Mouse (Mus musculus) MEL (cell line): ENCODE measurements at regions not wholly inside any gene's neighbourhood (a gene's known extent, or its start where the extent isn't known, plus 50 kb on each side); places are given as distances from the start of the nearest gene placed in this dataset.

Experiments used
- DNase-seq: peaks from one replicate; pipeline ENCODE4 v3.0.0; 2011; ENCODE audit warnings: low read depth, low spot score
- H3K27ac ChIP-seq: 2 replicates; pipeline ENCODE4 v1.5.1; 2012; ENCODE audit warnings: low read depth, mild to moderate bottlenecking, control low read depth, low read length, moderate library complexity; ENCODE audit not compliant: control insufficient read depth
- H3K27me3 ChIP-seq, 2 experiments: fragments of 150-350 bp in 1 of 2; sonication (generic) in 1 of 2; 2 replicates each; pipeline ENCODE4 v1.6.1; 2012; ENCODE audit warnings: low read length in 2 of 2, mild to moderate bottlenecking in 2 of 2, improper control_type of control experiment in 1 of 2, moderate library complexity in 1 of 2; ENCODE audit not compliant: insufficient read depth in 2 of 2, control insufficient read depth in 1 of 2
- H3K36me3 ChIP-seq, 2 experiments: 2 replicates each; pipeline ENCODE4 v1.6.1; 2012 to 2014; ENCODE audit warnings: low read length in 2 of 2, improper control_type of control experiment in 1 of 2, inconsistent platforms in 1 of 2, mild to moderate bottlenecking in 1 of 2; ENCODE audit not compliant: insufficient read depth in 2 of 2, control insufficient read depth in 1 of 2
- H3K4me1 ChIP-seq, 2 experiments: fragments of 150-350 bp in 1 of 2; sonication (generic) in 1 of 2; 2 replicates each; pipeline ENCODE4 v1.6.1; 2012; ENCODE audit warnings: low read length in 2 of 2, improper control_type of control experiment in 1 of 2, mild to moderate bottlenecking in 1 of 2; ENCODE audit not compliant: insufficient read depth in 2 of 2, control insufficient read depth in 1 of 2
- H3K4me3 ChIP-seq, 2 experiments: fragments of 150-350 bp in 1 of 2; sonication (generic) in 1 of 2; 2 replicates each; pipeline ENCODE4 v1.5.1; 2012; ENCODE audit warnings: low read depth in 2 of 2, low read length in 2 of 2, mild to moderate bottlenecking in 2 of 2, moderate library complexity in 2 of 2, control low read depth in 1 of 2, improper control_type of control experiment in 1 of 2; ENCODE audit not compliant: control insufficient read depth in 1 of 2, insufficient read depth in 1 of 2
- H3K79me2 ChIP-seq: 2 replicates; pipeline ENCODE4 v1.6.1; 2012; ENCODE audit warnings: mild to moderate bottlenecking, low read length, moderate library complexity; ENCODE audit not compliant: control insufficient read depth, poor library complexity, insufficient read depth
- H3K9ac ChIP-seq: 2 replicates; pipeline ENCODE4 v1.6.1; 2012; ENCODE audit warnings: low read depth, mild to moderate bottlenecking, control low read depth, low read length, moderate library complexity; ENCODE audit not compliant: control insufficient read depth, poor library complexity, severe bottlenecking
- H3K9me3 ChIP-seq: fragments of 150-350 bp; sonication (generic); replicated peaks from 2 replicates; pipeline ENCODE4 v1.6.1; 2012; ENCODE audit warnings: mild to moderate bottlenecking, low read length, improper control_type of control experiment, moderate library complexity; ENCODE audit not compliant: insufficient read depth
- CHD2 ChIP-seq: IDR thresholded peaks from 2 replicates; pipeline ENCODE4 v1.6.1; 2011; ENCODE audit warnings: low read length, improper control_type of control experiment
- ELF1 ChIP-seq: IDR thresholded peaks from 2 replicates; pipeline ENCODE4 v1.6.1; 2014; ENCODE audit warnings: low read depth, mild to moderate bottlenecking, inconsistent platforms, low read length, improper control_type of control experiment, moderate library complexity
- ETS1 ChIP-seq: IDR thresholded peaks from 2 replicates; pipeline ENCODE4 v1.6.1; 2012; ENCODE audit warnings: low read depth, mild to moderate bottlenecking, inconsistent platforms, low read length, improper control_type of control experiment, moderate library complexity
- GABPA ChIP-seq: IDR thresholded peaks from 2 replicates; pipeline ENCODE4 v1.6.1; 2012; ENCODE audit warnings: low read depth, mild to moderate bottlenecking, inconsistent platforms, low read length, improper control_type of control experiment, moderate library complexity
- HCFC1 ChIP-seq: IDR thresholded peaks from 2 replicates; pipeline ENCODE4 v1.6.1; 2012; ENCODE audit warnings: low read depth, mild to moderate bottlenecking, inconsistent platforms, low read length, improper control_type of control experiment, moderate library complexity
- MAFK ChIP-seq: IDR thresholded peaks from 2 replicates; pipeline ENCODE4 v1.6.1; 2011; ENCODE audit warnings: low read depth, mild to moderate bottlenecking, low read length, improper control_type of control experiment, borderline replicate concordance
- MAX ChIP-seq: IDR thresholded peaks from 2 replicates; pipeline ENCODE4 v1.6.1; 2011; ENCODE audit warnings: low read length, improper control_type of control experiment
- MEF2A ChIP-seq: IDR thresholded peaks from 2 replicates; pipeline ENCODE4 v1.6.1; 2014; ENCODE audit warnings: low read depth, mild to moderate bottlenecking, inconsistent platforms, low read length, improper control_type of control experiment; ENCODE audit not compliant: poor library complexity, insufficient replicate concordance, severe bottlenecking; ENCODE audit errors: extremely low read depth
- MXI1 ChIP-seq: IDR thresholded peaks from 2 replicates; pipeline ENCODE4 v1.6.1; 2011; ENCODE audit warnings: mild to moderate bottlenecking, low read depth, low read length, improper control_type of control experiment
- NELFE ChIP-seq: IDR thresholded peaks from 2 replicates; pipeline ENCODE4 v1.6.1; 2011; ENCODE audit warnings: low read depth, low read length, improper control_type of control experiment
- NRF1 ChIP-seq: IDR thresholded peaks from 2 replicates; pipeline ENCODE4 v1.6.1; 2014; ENCODE audit warnings: low read depth, mild to moderate bottlenecking, inconsistent platforms, low read length, improper control_type of control experiment, moderate library complexity; ENCODE audit not compliant: poor library complexity, insufficient read depth, severe bottlenecking
- POLR2AphosphoS5 ChIP-seq: IDR thresholded peaks from 2 replicates; pipeline ENCODE4 v1.6.1; 2012; ENCODE audit warnings: low read depth, borderline replicate concordance, mild to moderate bottlenecking, inconsistent platforms, low read length, moderate library complexity, mixed read lengths
- RAD21 ChIP-seq: IDR thresholded peaks from 2 replicates; pipeline ENCODE4 v1.6.1; 2011; ENCODE audit warnings: mild to moderate bottlenecking, low read depth, low read length, improper control_type of control experiment
- RCOR1 ChIP-seq: IDR thresholded peaks from 2 replicates; pipeline ENCODE4 v1.6.1; 2012; ENCODE audit warnings: low read depth, mild to moderate bottlenecking, inconsistent platforms, low read length, improper control_type of control experiment
- SMC3 ChIP-seq: IDR thresholded peaks from 2 replicates; pipeline ENCODE4 v1.6.1; 2011; ENCODE audit warnings: low read depth, low read length, improper control_type of control experiment
- TAL1 ChIP-seq: IDR thresholded peaks from 2 replicates; pipeline ENCODE4 v1.6.1; 2012; ENCODE audit warnings: mild to moderate bottlenecking, inconsistent platforms, low read length, moderate library complexity, mixed read lengths
- TBP ChIP-seq: IDR thresholded peaks from 2 replicates; pipeline ENCODE4 v1.8.0; 2011; ENCODE audit warnings: low read depth, low read length, improper control_type of control experiment
- TCF12 ChIP-seq: IDR thresholded peaks from 2 replicates; pipeline ENCODE4 v1.6.1; 2014; ENCODE audit warnings: low read depth, mild to moderate bottlenecking, inconsistent platforms, low read length, improper control_type of control experiment, moderate library complexity
- UBTF ChIP-seq: IDR thresholded peaks from 2 replicates; pipeline ENCODE4 v1.6.1; 2012; ENCODE audit warnings: low read depth, mild to moderate bottlenecking, inconsistent platforms, low read length, improper control_type of control experiment, moderate library complexity, borderline replicate concordance; ENCODE audit not compliant: insufficient read depth
- ZC3H11A ChIP-seq: IDR thresholded peaks from 2 replicates; pipeline ENCODE4 v1.6.1; 2012; ENCODE audit warnings: low read depth, mild to moderate bottlenecking, inconsistent platforms, low read length, improper control_type of control experiment
- ZNF384 ChIP-seq: IDR thresholded peaks from 2 replicates; pipeline ENCODE4 v1.6.1; 2012; ENCODE audit warnings: low read depth, mild to moderate bottlenecking, inconsistent platforms, low read length, improper control_type of control experiment

- Histone ChIP-seq H3K9me3 (no peaks in the 10 kb centered on the region), H3K9ac (no peak overlapping the region), H3K36me3 (no peaks in the 10 kb centered on the region), H3K4me3 (no peak overlapping the region), H3K79me2 (no peaks in the 10 kb centered on the region), H3K4me1 (no peaks in the 10 kb centered on the region), H3K27me3 (no peaks in the 10 kb centered on the region), H3K27ac (no peak overlapping the region)
- TF ChIP-seq MXI1 (no peak), UBTF (no peak), GABPA (no peak), ZNF384 (no peak), TBP (no peak), MEF2A (no peak), POLR2AphosphoS5 (no peak), NRF1 (no peak), ETS1 (no peak), ZC3H11A (no peak), RAD21 (no peak), ELF1 (no peak), TCF12 (no peak), CHD2 (no peak)
- no peak for DNase-seq
These were observed 67.0 kb upstream of the Rbm19 start for GRCm38 (mm10) chr5:120049063-120049781.

- Histone ChIP-seq H3K27me3 (no peaks in the 10 kb centered on the region), H3K27ac (no peak overlapping the region), H3K9me3 (no peaks in the 10 kb centered on the region), H3K4me3 (no peak overlapping the region), H3K9ac (no peak overlapping the region), H3K4me1 (no peaks in the 10 kb centered on the region), H3K79me2 (no peaks in the 10 kb centered on the region), H3K36me3 (no peaks in the 10 kb centered on the region)
- no peak for DNase-seq
- TF ChIP-seq SMC3, result no peak
- TF ChIP-seq RCOR1, result no peak
- no peak for TF ChIP-seq POLR2AphosphoS5
- TF ChIP-seq MAFK, result no peak
- no peak for TF ChIP-seq CHD2
- TF ChIP-seq HCFC1, result no peak
- no peak for TF ChIP-seq MAX
- TF ChIP-seq TCF12, result no peak
- no peak for TF ChIP-seq NELFE
- no peak for TF ChIP-seq ZC3H11A
- no peak for TF ChIP-seq TAL1
These were observed 65.4 kb upstream of the Rbm19 start for GRCm38 (mm10) chr5:120050728-120051436.
